Mouse (Mus musculus): ENCODE results near the gene Asb17. TPM values are rescaled to one million over a fixed set of nuclear protein-coding genes. Genes with fewer than 3 reads are reported as not detected.
A peak's percentile ranks its signal among the peaks of the same experiment; 100 is the strongest.

Gene Asb17
- polyA plus RNA-seq, 1 experiment from 2014 or later = 0.32 TPM

- H3K27ac ChIP-seq (replicated peaks; ENCODE audit: low read depth, low read length) = no peak overlapping the region
- no peak overlapping the region for H3K9ac ChIP-seq (ENCODE audit: low read length)
- no peak for DNase-seq (ENCODE audit: low spot score)
- no peaks in the 10 kb centered on the region for H3K36me3 ChIP-seq (ENCODE audit: control insufficient read depth, insufficient read depth, low read length)
- no peaks in the 10 kb centered on the region for H3K9me3 ChIP-seq (ENCODE audit: control insufficient read depth, low read length)
- no peak overlapping the region for H3K4me3 ChIP-seq (ENCODE audit: low read depth, low read length)
- no peak for ATAC-seq (ENCODE audit: insufficient number of reproducible peaks, low FRiP score, low TSS enrichment, low read depth)
- H3K27me3 ChIP-seq (ENCODE audit: control insufficient read depth, insufficient read depth, low read length) = no peaks in the 10 kb centered on the region
- H3K4me2 ChIP-seq (ENCODE audit: low read depth, severe bottlenecking) = no peak overlapping the region
- 80% methylated on average over 6 of the region's 6 CpGs for WGBS
- no peaks in the 10 kb centered on the region for H3K4me1 ChIP-seq (ENCODE audit: control insufficient read depth, insufficient read depth, low read length)
Observed at GRCm38 (mm10) chr3:153888141-153888540, 44.1 kb downstream of the Asb17 start.

DNA sequence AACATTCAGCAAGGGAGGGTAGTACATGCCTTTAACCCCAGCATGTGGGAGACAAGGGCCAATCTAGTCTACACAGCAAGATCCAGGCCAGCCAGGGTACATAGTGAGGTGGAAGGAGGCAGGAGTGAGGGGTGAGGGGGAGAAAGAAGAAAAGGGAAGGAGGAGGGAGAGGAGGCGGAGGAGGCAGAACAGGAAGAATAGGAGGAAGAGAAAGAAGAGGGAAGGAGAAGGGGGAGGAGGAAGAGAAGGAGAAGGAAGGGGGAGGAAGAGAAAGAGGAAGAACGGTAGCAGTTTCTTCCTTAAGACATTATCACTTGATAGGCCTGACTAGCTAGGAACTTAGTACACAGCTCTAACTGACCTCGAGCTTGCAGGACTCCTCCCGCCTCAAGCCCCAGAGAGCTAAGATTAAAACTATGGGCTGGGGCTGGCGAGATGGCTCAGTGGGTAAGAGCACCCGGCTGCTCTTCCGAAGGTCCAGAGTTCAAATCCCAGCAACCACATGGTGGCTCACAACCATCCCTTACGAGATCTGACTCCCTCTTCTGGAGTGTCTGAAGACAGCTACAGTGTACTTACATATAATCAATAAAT lies 45.3 kb downstream of the Asb17 start:
- DNase-seq (ENCODE audit: low spot score) (no peak), ATAC-seq (ENCODE audit: insufficient number of reproducible peaks, low FRiP score, low TSS enrichment, low read depth) (no peak)
- H3K4me1 ChIP-seq (ENCODE audit: control insufficient read depth, insufficient read depth, low read length) = no peaks in the 10 kb centered on the region
- H3K9ac ChIP-seq (ENCODE audit: low read length) = no peak overlapping the region
- no peak overlapping the region for H3K4me2 ChIP-seq (ENCODE audit: low read depth, severe bottlenecking)
- WGBS = 85% methylated on average over 7 of the region's 8 CpGs
- H3K36me3 ChIP-seq (ENCODE audit: control insufficient read depth, insufficient read depth, low read length) = no peaks in the 10 kb centered on the region
- H3K4me3 ChIP-seq (ENCODE audit: low read depth, low read length) = no peak overlapping the region
- H3K27me3 ChIP-seq (ENCODE audit: control insufficient read depth, insufficient read depth, low read length) = no peaks in the 10 kb centered on the region
- no peak overlapping the region for H3K27ac ChIP-seq (replicated peaks; ENCODE audit: low read depth, low read length)
- no peaks in the 10 kb centered on the region for H3K9me3 ChIP-seq (ENCODE audit: control insufficient read depth, low read length)

GRCm38 (mm10) chr3:153895454-153895853 lies 51.4 kb downstream of the Asb17 start:
- H3K9ac ChIP-seq (ENCODE audit: low read length) = no peak overlapping the region
- H3K27me3 ChIP-seq (ENCODE audit: control insufficient read depth, insufficient read depth, low read length) = no peaks in the 10 kb centered on the region
- H3K4me3 ChIP-seq (ENCODE audit: low read depth, low read length) = no peak overlapping the region
- H3K36me3 ChIP-seq (ENCODE audit: control insufficient read depth, insufficient read depth, low read length) = no peaks in the 10 kb centered on the region
- no peak overlapping the region for H3K4me2 ChIP-seq (ENCODE audit: low read depth, severe bottlenecking)
- DNase-seq (ENCODE audit: low spot score) = no peak
- no peaks in the 10 kb centered on the region for H3K4me1 ChIP-seq (ENCODE audit: control insufficient read depth, insufficient read depth, low read length)
- H3K9me3 ChIP-seq (ENCODE audit: control insufficient read depth, low read length) = no peaks in the 10 kb centered on the region
- no peak overlapping the region for H3K27ac ChIP-seq (replicated peaks; ENCODE audit: low read depth, low read length)
- WGBS = 84% methylated on average over 3 of the region's 3 CpGs
- no peak for ATAC-seq (ENCODE audit: insufficient number of reproducible peaks, low FRiP score, low TSS enrichment, low read depth)

DNA sequence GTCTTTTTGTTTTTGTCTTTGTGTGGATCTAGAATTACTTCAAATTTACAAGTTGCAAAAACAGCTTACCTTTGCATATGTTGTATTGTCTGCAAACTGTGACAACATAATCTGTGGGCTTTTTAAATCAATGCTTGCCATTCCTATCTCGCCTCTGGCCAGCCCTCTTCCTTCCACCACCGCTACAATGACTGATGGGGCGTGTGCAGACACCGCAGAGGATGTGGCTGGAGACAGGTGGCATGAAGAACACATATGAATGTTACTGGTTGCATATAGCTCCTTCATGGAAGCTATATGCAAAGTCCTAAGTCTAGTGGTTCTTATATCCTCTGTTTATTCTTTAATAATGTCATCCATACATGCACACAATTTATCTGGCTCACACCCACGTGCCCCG lies 53.2 kb downstream of the Asb17 start:
- ATAC-seq (ENCODE audit: insufficient number of reproducible peaks, low FRiP score, low TSS enrichment, low read depth) = no peak

DNA sequence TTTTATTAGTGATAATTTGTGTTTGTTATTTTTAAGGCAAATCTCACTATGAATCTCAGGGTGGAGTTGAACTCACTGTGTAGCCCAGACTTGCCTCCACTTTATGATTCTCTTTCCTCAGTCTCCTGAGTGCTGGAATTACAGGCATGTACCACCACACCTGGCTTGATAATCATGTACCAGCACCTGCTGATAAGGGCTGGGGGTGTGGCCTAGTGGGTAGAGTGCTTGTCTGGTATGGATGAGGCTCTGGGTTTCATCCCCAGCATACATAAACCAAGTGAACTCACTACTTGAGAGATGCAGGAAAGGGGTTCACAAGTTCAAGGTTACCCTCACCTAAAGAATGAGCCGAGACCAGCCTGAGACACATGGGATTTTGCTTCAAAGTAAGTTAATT lies 57.9 kb downstream of the Asb17 start:
- no peak overlapping the region for H3K4me2 ChIP-seq (ENCODE audit: low read depth, severe bottlenecking)
- no peaks in the 10 kb centered on the region for H3K4me1 ChIP-seq (ENCODE audit: control insufficient read depth, insufficient read depth, low read length)

More for the DNA sequence above, 53.2 kb downstream of the Asb17 start:
- Histone ChIP-seq H3K4me1 (ENCODE audit: control insufficient read depth, insufficient read depth, low read length) (no peaks in the 10 kb centered on the region), H3K36me3 (ENCODE audit: control insufficient read depth, insufficient read depth, low read length) (no peaks in the 10 kb centered on the region), H3K9ac (ENCODE audit: low read length) (no peak overlapping the region), H3K4me2 (ENCODE audit: low read depth, severe bottlenecking) (no peak overlapping the region), H3K27me3 (ENCODE audit: control insufficient read depth, insufficient read depth, low read length) (no peaks in the 10 kb centered on the region), H3K4me3 (ENCODE audit: low read depth, low read length) (no peak overlapping the region), H3K9me3 (ENCODE audit: control insufficient read depth, low read length) (no peaks in the 10 kb centered on the region), H3K27ac (replicated peaks; ENCODE audit: low read depth, low read length) (no peak overlapping the region)
- 80% methylated on average over 6 of the region's 6 CpGs for WGBS
- no peak for DNase-seq (ENCODE audit: low spot score)

DNA sequence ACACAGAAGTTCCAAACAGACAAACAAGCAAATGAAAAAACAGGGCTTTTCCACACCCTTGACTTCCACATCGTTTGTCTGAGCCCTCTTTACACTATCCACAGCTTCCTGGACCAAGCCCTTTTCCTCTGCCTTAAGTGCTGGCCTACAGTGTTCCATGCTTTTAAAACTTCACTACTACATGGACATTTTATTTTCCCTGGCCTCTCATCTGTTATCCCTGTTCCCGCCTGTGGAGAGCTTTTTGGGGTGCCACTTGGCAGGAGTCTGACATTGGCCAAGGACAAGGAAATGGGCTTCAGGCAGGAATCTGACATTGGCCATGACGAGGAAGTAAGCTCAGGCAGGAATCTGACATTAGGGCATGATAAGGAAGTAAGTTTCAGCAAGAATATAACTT lies 58.6 kb downstream of the Asb17 start:
- Histone ChIP-seq H3K27me3 (ENCODE audit: control insufficient read depth, insufficient read depth, low read length) (no peaks in the 10 kb centered on the region), H3K9ac (ENCODE audit: low read length) (no peak overlapping the region), H3K4me3 (ENCODE audit: low read depth, low read length) (no peak overlapping the region), H3K27ac (replicated peaks; ENCODE audit: low read depth, low read length) (no peak overlapping the region), H3K9me3 (ENCODE audit: control insufficient read depth, low read length) (no peaks in the 10 kb centered on the region), H3K36me3 (ENCODE audit: control insufficient read depth, insufficient read depth, low read length) (peaks cover 20% of the 10 kb centered on the region), H3K4me1 (ENCODE audit: control insufficient read depth, insufficient read depth, low read length) (no peaks in the 10 kb centered on the region), H3K4me2 (ENCODE audit: low read depth, severe bottlenecking) (no peak overlapping the region)
- DNase-seq (ENCODE audit: low spot score) (no peak), ATAC-seq (ENCODE audit: insufficient number of reproducible peaks, low FRiP score, low TSS enrichment, low read depth) (no peak)
- 68% methylated on average over 3 of the region's 3 CpGs for WGBS

More for the DNA sequence above, 57.9 kb downstream of the Asb17 start:
- Histone ChIP-seq H3K36me3 (ENCODE audit: control insufficient read depth, insufficient read depth, low read length) (peaks cover 16% of the 10 kb centered on the region), H3K27me3 (ENCODE audit: control insufficient read depth, insufficient read depth, low read length) (no peaks in the 10 kb centered on the region), H3K27ac (replicated peaks; ENCODE audit: low read depth, low read length) (no peak overlapping the region), H3K4me3 (ENCODE audit: low read depth, low read length) (no peak overlapping the region), H3K9me3 (ENCODE audit: control insufficient read depth, low read length) (no peaks in the 10 kb centered on the region), H3K9ac (ENCODE audit: low read length) (no peak overlapping the region)
- DNase-seq (ENCODE audit: low spot score) (no peak), ATAC-seq (ENCODE audit: insufficient number of reproducible peaks, low FRiP score, low TSS enrichment, low read depth) (no peak)
- 83% methylated on average over 1 of the region's 1 CpGs for WGBS

DNA sequence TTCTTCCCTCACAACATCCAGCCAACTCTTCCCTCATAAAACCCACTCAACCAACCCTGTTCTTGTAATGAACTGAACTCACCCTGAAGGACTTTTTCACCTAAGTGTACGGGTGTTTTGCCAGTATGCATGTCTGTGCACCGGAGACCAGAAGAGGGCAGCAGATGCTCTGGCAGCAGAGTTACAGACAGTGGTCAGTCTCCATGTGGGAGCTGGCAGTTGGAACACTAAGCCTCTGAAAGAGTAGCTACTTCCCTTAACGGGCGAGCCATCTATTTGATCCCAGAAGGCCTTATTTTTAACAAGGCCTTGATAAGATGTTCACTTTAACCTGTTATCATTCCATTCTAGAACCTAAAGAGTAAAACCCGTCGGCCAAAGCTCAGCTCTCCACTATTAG lies 60.6 kb downstream of the Asb17 start:
- no peak overlapping the region for H3K4me3 ChIP-seq (ENCODE audit: low read depth, low read length)
- DNase-seq (ENCODE audit: low spot score) (peak; percentile 56), ATAC-seq (ENCODE audit: insufficient number of reproducible peaks, low FRiP score, low TSS enrichment, low read depth) (no peak)
- H3K27ac ChIP-seq (replicated peaks; ENCODE audit: low read depth, low read length) = no peak overlapping the region
- H3K27me3 ChIP-seq (ENCODE audit: control insufficient read depth, insufficient read depth, low read length) = no peaks in the 10 kb centered on the region
- no peaks in the 10 kb centered on the region for H3K9me3 ChIP-seq (ENCODE audit: control insufficient read depth, low read length)
- 75% methylated on average over 6 of the region's 6 CpGs for WGBS
- H3K9ac ChIP-seq (ENCODE audit: low read length) = no peak overlapping the region
- no peaks in the 10 kb centered on the region for H3K4me1 ChIP-seq (ENCODE audit: control insufficient read depth, insufficient read depth, low read length)
- H3K4me2 ChIP-seq (ENCODE audit: low read depth, severe bottlenecking) = no peak overlapping the region
- H3K36me3 ChIP-seq (ENCODE audit: control insufficient read depth, insufficient read depth, low read length) = peaks cover 33% of the 10 kb centered on the region

Other genes with a start within 250 kb of the Asb17 start
- 50.7 and 51.2 TPM in 2 replicates for gene St6galnac3, start 119.0 kb upstream of the Asb17 start, polyA plus RNA-seq (2014; fragmentation: Nextera tagmentation; extraction: Ambion mirVana)
- gene Msh4, start 61.9 kb downstream of the Asb17 start, polyA plus RNA-seq (2014; fragmentation: Nextera tagmentation; extraction: Ambion mirVana) = 0.11 TPM in 1 of 2 replicates, not detected in the other
- 41.8 and 49.5 TPM in 2 replicates for gene Rabggtb, start 68.8 kb downstream of the Asb17 start, polyA plus RNA-seq (2014; fragmentation: Nextera tagmentation; extraction: Ambion mirVana)
- gene Acadm, start 100.4 kb downstream of the Asb17 start, polyA plus RNA-seq (2014; fragmentation: Nextera tagmentation; extraction: Ambion mirVana) = 42.5 and 43.9 TPM in 2 replicates
- gene Slc44a5, start 129.2 kb downstream of the Asb17 start, polyA plus RNA-seq (2014; fragmentation: Nextera tagmentation; extraction: Ambion mirVana) = 0.24 and 0.39 TPM in 2 replicates